Mouse (Mus musculus) embryo, embryonic 9.5 days (tissue): Measurements from ENCODE around the gene Crybb3.

Experiments used
- DNase-seq: peaks from one replicate; pipeline ENCODE4 v3.0.0-alpha.2; 2017; ENCODE audit errors: extremely low spot score

Gene Crybb3

DNA sequence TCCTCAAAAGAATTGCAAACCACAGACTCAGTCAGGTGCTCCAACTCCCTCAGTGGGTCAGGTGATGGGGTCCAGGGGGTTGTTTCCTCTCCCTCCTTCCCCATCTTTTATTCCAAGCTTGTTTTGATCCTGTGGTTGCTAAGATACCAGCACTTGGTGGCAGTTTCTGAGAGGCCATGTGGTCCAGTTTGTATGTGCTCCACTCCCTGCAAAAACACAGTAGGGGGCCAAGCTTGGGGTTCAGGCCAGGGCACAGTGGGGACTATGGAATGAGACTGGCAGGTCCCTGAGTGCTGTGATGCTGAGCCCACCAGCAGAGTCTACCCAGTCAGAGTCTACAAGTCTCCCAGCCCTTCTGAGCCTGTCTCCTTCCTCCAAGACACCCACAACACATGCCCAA, 31.5 kb downstream of the Crybb3 start:
- DNase-seq, result no peak

DNA sequence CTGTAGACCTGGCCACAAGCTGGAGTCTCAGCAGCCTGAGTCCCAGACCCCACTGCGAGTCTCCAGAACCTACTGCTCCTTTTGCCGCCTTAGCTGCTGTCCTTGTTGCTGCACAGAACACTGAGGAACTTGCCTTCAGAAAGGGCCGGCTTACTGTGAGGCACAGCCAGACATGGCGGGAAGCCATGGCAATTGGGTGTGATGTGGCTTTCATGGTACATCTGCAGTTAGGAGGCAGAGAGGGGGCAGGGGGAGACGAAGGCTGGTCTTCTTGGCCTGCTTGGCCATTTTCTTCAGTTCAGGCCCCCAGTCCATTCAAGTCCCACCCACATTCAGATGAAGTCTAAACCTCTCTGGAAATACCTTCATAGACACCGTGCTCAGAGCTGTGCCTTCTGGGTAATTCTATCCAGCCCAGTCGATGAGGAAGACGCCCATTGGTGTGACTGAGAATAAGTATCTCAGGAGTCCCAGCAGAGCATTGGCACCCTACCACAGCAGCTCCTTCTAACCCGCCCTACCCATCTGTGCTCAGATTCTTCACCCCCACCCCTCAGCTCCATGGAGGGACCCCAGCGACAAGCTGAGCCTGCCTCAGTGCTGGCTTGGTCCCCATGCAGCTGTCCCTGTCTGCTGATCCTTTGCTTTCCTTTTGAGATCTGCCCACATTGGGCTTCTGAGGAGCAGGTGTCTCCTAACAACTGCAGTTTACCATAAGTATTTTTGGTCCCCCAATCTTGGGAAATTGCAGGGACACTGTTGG, 35.7 kb downstream of the Crybb3 start:
- DNase-seq, result no peak

DNA sequence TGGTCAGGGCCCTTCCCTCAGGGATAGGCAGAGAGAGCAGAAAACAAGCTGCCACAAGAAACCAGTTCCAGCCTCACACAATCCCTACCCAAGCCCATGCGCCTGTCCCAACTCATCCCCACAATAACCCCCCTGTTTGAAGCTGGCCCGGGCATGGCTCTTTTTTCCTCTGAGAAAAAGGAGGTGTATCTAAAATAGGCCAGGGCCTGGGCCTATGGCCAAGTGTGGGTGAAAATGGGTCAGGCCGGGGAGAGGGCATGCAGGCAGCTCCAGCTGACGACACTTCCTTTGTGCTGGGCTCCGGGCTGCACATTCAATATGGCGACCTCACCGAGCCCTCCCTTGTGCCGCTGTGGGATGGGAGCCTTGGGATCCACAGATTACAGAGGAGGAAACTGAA, 37.9 kb downstream of the Crybb3 start:
- no peak for DNase-seq

DNA sequence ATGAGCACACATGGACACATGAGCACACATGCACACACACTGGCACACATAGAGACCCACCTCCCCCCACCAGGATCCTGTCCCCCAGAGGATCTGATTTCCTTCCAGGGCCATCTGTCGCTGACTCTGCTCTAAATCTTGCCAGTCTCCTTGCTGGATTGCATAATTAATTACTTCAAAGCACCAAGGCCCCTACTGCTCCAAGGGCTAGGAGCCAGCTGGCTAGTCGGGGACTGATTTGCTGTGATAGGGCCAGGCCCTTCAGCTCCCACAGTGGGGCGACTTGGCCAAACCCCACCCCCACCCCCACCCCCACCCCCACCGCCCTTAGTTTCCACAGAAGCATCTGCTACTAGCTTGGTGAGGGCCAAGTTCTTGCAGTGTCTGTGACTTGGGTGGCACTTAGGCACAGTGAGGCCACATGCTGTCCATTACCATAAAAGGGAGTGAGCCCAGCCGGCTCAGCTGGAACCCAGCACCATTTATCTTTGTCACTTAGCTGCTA, 39.8 kb downstream of the Crybb3 start:
- DNase-seq, result peak; percentile 39

DNA sequence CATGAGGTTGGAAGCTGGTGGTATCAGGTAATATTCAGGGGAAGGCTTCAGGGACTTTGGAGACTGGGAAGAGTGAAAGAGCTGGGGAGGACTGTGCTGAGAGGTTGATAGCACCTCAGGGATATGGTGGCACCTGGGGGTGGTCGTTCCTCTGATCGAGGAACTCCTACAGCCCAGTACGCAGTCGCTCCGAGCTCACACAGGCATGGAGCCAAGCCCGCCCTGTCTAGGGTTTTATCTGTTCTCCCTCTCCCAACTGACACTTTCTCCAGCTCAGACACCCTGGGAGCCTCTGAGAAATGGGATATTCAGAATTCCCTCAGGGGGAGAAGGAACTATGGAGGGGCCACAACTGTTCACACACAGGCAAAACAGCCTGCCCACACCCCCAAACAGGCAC, 40.6 kb downstream of the Crybb3 start:
- no peak for DNase-seq

DNA sequence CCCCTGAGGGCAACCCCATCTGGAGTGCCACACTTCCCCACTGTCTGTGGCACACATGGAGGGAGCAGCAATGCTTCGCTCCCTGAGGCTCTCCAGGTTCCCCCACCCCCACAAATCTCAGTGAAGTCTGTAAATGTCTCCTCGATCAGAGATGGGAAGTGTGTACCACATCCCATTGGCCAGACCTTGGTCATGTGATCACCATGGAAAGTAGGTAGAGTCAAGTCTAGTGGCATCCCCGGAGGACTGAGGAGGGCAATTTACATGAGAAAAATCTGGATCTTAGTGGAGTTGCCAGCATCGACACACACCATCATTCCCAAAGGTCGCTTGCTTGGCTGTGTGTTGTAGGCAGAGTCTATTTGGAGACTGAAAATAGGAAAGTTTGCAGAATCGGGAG, 42.8 kb downstream of the Crybb3 start:
- DNase-seq, result no peak

DNA sequence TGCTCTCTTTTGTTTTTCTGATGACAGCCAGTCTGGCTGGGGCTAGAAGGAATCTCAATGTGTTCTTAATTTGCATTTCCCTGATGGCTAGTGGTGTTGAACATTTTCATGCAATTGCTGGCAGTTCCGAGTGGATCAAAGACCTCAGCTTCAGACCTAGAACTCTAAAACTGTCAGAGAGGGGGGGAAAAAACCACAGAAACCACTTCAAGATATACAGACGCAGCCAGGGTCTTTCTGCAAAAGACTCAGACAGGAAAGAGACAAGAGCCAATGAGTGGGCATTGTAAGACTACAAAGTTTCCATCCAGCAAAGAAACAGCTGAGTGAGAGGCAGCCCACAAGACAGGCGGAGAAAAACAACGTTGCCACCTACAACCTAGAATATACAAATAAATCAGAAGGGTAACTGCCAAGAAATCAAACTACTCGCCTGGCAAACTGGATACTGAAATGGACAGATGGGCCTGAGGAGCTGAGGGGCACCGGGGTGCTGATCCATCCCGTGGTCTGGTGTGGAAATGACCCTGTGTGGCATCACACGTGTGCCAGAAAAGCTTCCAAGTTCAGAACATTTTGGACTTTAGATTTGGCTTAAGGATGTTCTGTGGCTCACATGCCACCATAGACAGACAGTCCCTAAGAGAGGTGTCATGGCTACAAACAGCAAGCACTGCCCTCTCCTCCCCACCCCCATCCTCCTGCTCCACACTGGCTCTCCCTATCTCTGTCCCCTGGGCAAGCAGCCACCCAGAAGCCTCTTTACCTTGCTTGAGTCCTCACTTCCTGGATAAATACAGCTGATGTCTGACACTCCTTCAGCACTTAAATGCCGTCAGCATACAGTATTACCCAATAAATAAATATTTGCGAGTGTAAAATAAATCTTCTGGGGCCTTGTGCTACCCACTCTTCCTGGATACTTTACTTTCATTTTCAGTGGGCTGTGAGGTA, 46.0 kb downstream of the Crybb3 start:
- DNase-seq, result no peak

DNA sequence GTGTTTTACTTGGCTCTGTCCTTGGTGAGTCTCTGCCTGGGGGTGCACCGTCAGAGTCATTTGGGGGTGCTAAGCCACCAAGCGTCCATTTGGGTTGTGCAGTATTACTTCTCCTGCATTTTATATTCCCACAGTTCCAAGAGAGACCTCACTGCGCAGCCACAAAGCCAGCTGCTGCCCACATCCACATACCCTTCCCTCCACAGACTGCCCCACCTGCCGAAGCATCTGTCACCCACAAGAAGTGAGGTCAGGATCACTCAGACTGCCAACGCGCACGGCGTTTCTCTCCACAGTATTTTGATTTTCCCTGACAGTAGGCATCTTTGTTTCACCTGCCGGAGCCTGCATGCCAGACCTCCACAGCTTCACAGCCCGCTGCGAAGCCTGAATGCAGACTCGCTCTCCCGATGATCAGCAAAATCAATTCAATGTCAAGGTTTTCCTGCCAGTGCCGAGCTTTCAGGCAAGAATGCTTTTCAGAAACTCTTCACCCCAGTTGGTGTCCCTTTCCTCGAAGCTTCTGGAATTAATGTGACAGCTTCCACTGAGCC, 50.1 kb downstream of the Crybb3 start:
- DNase-seq, result no peak

DNA sequence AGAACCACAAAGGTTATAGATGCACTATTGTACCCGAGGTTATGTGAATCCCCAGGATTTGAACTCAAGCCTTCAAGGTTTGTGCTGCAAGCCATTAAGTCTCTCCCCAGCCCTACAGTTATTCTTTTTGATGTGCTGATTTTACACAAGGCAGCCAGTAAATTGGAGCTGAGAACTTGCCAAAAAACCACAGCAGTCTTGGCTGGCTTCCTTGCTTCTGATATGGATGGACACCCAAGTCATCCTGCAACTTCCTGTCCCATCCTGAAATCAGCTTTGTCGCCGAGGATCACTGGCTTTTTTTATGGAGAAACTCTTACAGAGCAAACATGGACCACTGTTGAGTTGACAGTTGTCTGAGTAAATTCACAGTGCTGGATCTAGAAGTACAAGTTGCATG, 51.3 kb downstream of the Crybb3 start:
- DNase-seq, result no peak

DNA sequence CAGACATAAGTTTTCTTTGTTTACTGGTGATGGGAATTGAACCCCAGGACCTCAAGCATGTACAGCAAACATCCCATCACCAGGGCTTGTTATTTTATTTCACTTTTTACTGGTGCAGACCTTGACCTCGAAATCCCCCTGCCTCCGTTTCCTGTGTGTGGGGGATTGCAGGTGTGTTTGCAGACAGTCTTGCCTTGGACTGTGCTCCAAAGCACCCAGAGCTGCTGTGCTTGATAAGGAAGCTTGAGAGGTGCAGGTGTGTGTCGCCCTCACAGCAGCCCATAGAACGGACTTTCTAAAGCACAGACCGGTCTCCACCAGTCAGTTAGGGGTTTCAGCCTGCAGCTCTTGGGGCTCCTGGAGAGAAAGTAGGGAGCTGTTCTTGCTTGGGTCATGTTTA, 54.7 kb downstream of the Crybb3 start:
- no peak for DNase-seq
